Mouse (Mus musculus): ENCODE measurements around the gene Atl2. TPM values are rescaled to one million over a fixed set of nuclear protein-coding genes. Genes with fewer than 3 reads are reported as not detected.

The Atl2 gene
- polyA plus RNA-seq, 1 experiment from 2014 or later = 29.7 TPM

DNA sequence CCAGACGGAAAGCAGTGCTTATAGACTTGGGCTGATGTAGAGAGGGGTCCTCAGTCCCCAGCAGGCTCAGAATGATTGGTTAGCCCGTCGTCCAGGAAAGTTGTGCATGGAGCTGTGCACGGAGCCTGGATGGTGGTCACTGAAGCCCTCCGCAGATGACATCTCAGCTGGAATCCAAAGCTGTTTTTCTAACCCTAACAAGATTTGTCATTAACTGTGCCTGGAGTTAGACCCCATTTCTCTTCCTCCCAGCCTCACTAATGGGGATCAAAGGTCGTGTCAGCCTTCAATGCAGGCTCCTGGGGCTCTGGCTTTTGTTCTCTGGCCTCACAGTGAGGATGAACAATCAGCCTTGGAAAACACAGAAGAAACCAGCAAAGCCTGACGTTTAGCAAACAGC lies 77.9 kb downstream of the Atl2 start:
- Histone ChIP-seq H3K27me3 (no peaks in the 10 kb centered on the region), H3K36me3 (replicated peaks) (no peaks in the 10 kb centered on the region), H3K9me3 (replicated peaks) (no peaks in the 10 kb centered on the region), H3K4me2 (no peak overlapping the region), H3K27ac (replicated peaks) (no peak overlapping the region), H3K9ac (no peak overlapping the region), H3K4me3 (replicated peaks) (no peak overlapping the region), H3K4me1 (replicated peaks) (no peaks in the 10 kb centered on the region)
- 41% methylated on average over 7 of the region's 7 CpGs for WGBS (ENCODE audit: insufficient replicate concordance)
- no peak for ATAC-seq (ENCODE audit: insufficient read depth)

DNA sequence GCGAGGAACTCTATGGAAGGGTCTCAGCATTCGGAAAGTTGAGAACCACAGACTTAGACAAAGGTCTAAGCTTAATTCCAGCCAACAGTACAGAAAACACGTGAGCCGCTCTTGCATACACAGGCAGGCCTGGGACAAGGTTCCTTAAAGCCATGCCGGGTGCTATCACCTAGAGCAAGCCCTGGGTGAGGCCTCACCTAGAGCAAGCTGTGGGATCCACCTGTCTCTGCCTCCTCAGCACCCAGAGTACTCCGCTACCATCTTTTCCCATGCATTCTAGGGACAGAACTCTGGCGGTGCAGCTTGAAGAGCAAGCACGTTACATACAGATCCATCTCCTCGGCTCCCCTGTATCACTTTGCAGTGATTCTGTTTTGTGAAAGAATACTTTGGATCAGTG lies 78.4 kb downstream of the Atl2 start:
- H3K27me3 ChIP-seq = no peaks in the 10 kb centered on the region
- no peak for ATAC-seq (ENCODE audit: insufficient read depth)
- H3K4me3 ChIP-seq (replicated peaks) = no peak overlapping the region
- WGBS (ENCODE audit: insufficient replicate concordance) = 72% methylated on average over 9 of the region's 9 CpGs
- no peak overlapping the region for H3K4me2 ChIP-seq
- H3K4me1 ChIP-seq (replicated peaks) = no peaks in the 10 kb centered on the region
- no peak overlapping the region for H3K9ac ChIP-seq
- H3K36me3 ChIP-seq (replicated peaks) = no peaks in the 10 kb centered on the region
- H3K27ac ChIP-seq (replicated peaks) = no peak overlapping the region
- H3K9me3 ChIP-seq (replicated peaks) = no peaks in the 10 kb centered on the region

DNA sequence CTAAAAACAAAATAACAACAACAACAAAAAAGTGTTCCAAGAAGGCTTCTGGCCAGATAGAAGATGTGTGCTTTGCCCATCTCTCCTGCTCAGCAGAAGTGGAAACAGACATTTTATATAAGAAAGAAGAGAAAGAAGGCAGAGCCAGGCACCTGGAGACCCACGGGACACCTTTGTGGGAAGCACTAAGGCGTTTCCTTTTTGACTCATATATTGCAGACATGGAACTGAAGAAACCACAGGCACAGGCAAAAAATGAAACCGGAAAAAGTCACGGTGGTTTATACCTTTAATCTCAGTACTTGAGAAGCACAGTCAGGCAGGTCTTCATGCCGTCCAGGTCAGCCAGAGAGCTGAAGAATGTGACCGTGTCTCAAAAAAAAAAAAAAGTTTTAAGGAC lies 79.0 kb downstream of the Atl2 start:
- Histone ChIP-seq H3K4me1 (replicated peaks) (no peaks in the 10 kb centered on the region), H3K27ac (replicated peaks) (no peak overlapping the region), H3K4me3 (replicated peaks) (no peak overlapping the region), H3K9me3 (replicated peaks) (no peaks in the 10 kb centered on the region), H3K36me3 (replicated peaks) (no peaks in the 10 kb centered on the region), H3K9ac (no peak overlapping the region), H3K4me2 (no peak overlapping the region), H3K27me3 (no peaks in the 10 kb centered on the region)
- WGBS (ENCODE audit: insufficient replicate concordance) = 47% methylated on average over 6 of the region's 6 CpGs
- ATAC-seq (ENCODE audit: insufficient read depth) = no peak

DNA sequence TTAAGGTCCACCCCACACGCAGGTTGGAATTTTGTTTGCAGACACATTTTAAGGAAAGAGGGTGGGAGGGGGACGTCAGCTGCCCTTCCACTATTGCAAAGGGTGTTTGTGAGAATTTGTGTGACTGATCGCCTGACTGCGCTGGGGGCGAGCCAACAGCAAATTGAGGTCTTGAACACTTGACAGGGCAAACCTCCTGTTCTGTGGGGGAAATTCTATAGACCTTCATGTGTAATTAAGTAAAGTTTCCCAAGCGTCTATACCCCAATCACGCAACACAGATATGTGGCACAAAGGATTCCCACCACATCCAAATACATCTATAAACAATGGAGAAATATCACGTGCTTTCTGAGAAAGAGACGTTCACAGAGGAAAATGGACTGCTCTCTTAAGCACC lies 85.5 kb downstream of the Atl2 start:
- H3K27me3 ChIP-seq = no peaks in the 10 kb centered on the region
- no peaks in the 10 kb centered on the region for H3K36me3 ChIP-seq (replicated peaks)
- no peaks in the 10 kb centered on the region for H3K9me3 ChIP-seq (replicated peaks)
- H3K27ac ChIP-seq (replicated peaks) = no peak overlapping the region
- no peak overlapping the region for H3K4me3 ChIP-seq (replicated peaks)
- no peak overlapping the region for H3K9ac ChIP-seq
- 76% methylated on average over 9 of the region's 9 CpGs for WGBS (ENCODE audit: insufficient replicate concordance)
- H3K4me2 ChIP-seq = no peak overlapping the region
- H3K4me1 ChIP-seq (replicated peaks) = no peaks in the 10 kb centered on the region
- no peak for ATAC-seq (ENCODE audit: insufficient read depth)

DNA sequence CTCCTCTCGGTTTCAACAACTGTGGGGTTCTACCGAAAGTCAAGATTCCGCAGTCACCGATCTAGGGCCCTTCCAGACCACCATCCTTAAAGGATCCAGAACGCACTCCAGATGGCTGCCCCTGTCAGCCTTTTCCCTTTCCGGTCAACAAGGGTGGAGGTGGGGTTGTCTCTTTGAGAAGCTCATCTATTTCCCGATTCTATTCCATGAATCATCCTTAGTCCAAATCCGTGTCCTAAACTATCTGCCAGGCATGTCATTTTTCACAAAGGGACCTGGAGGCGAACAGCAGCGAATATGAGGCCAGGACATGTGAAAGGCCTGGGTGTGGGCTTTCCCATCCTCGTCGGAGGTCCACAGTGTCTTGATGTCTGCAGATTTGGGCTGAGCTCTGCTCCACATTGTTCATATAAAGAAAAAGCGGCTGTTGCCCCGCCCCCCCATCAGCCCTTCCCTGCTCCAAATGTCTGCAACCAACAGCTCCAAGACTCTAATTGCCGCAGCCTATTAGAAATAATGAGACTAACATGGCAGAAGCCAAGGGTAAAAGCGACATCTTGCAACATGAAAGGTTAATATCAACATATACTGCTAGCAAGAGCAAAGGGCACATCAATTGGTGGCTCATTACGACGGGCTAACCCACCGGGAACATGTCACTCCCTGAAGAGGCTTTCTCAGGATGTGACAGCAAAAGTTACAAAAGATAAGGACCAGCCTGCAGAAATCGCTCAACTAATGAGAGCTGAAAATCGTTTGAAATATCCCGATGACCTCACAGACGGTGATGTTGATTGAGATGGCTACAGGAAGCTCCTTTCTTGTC lies 86.2 kb downstream of the Atl2 start:
- Histone ChIP-seq H3K9me3 (replicated peaks) (no peaks in the 10 kb centered on the region), H3K27me3 (no peaks in the 10 kb centered on the region), H3K9ac (no peak overlapping the region), H3K36me3 (replicated peaks) (no peaks in the 10 kb centered on the region), H3K4me3 (replicated peaks) (no peak overlapping the region), H3K4me1 (replicated peaks) (no peaks in the 10 kb centered on the region), H3K4me2 (no peak overlapping the region), H3K27ac (replicated peaks) (no peak overlapping the region)
- no peak for ATAC-seq (ENCODE audit: insufficient read depth)
- 68% methylated on average over 23 of the region's 23 CpGs for WGBS (ENCODE audit: insufficient replicate concordance)

DNA sequence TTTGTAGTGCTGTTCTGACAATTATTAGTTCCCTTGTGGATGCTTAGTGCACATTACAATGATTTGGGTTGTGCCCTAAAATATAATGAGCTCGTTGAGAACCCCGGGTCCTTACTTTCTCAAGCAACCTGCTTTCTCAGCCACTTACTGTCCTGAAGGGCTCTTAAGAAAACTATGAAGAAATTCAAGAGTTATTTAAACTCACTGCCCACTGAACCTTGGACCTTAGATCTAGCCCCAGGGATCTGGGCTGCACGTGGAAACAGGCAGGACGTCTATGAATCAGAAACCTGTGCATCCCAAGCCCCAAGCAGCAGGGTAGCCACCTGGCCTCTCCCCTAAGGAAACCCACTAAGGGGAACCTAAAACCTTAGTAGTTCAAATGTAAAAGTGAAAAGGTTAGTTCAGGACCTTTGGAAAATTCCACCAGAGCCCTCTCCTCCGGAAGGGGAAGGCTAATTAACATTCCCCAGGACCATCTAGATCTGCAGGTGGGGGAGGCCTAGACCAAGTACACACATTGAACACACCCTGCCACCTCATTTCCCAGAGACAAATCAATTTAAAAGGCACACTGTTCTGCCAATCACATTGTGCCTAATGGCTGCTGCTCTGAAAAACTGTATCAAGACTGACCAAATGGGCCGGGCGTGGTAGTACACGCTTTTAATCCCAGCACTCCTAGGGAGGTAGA lies 88.5 kb downstream of the Atl2 start:
- no peak for ATAC-seq (ENCODE audit: insufficient read depth)
- WGBS (ENCODE audit: insufficient replicate concordance) = 70% methylated on average over 8 of the region's 8 CpGs
- H3K4me3 ChIP-seq (replicated peaks) = no peak overlapping the region
- H3K4me1 ChIP-seq (replicated peaks) = no peaks in the 10 kb centered on the region
- no peak overlapping the region for H3K9ac ChIP-seq
- no peak overlapping the region for H3K4me2 ChIP-seq
- H3K36me3 ChIP-seq (replicated peaks) = no peaks in the 10 kb centered on the region
- no peak overlapping the region for H3K27ac ChIP-seq (replicated peaks)
- H3K27me3 ChIP-seq = no peaks in the 10 kb centered on the region
- no peaks in the 10 kb centered on the region for H3K9me3 ChIP-seq (replicated peaks)

DNA sequence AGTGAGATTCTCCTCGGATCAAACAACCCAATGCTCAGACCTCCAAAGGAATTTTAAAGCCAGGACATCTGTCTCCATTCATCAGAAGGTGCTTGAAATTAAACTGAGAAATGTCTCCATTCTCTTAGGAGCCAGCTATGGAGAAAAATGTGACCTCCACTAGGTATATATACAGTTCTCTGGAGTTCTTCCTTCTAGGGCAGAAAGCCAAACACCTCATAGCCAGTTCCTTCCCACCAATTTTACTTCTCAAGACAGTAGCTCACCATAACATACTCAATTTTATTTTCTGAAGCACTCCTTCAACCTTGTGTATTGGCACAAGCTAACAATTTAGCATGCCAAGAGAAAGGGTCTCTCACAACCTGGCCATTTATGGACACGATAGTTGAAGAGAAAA lies 91.2 kb downstream of the Atl2 start:
- WGBS (ENCODE audit: insufficient replicate concordance) = 43% methylated on average over 2 of the region's 2 CpGs
- H3K9ac ChIP-seq = no peak overlapping the region
- no peak overlapping the region for H3K4me3 ChIP-seq (replicated peaks)
- H3K9me3 ChIP-seq (replicated peaks) = no peaks in the 10 kb centered on the region
- H3K4me1 ChIP-seq (replicated peaks) = no peaks in the 10 kb centered on the region
- no peak for ATAC-seq (ENCODE audit: insufficient read depth)
- H3K4me2 ChIP-seq = no peak overlapping the region
- H3K36me3 ChIP-seq (replicated peaks) = no peaks in the 10 kb centered on the region
- H3K27me3 ChIP-seq = no peaks in the 10 kb centered on the region
- no peak overlapping the region for H3K27ac ChIP-seq (replicated peaks)

DNA sequence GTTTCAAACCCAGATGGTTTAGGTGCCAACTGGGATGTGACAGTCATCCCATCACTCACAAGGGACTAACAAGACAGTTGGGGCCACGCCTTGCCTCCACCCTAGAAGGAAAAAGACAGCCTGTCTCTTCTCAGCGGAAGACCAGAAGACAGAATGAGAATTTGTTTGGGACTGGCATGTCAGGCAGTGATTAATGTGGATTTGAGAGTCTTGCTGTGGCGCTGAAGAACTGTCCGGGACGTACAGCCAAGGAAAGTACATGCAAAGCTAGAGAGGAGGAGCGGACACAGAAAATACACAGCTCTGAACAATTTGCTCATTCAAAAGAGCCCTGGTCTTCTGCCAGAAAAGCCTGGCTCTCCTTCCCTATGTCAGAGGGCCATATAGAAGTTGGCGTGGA lies 93.9 kb downstream of the Atl2 start:
- no peak overlapping the region for H3K9ac ChIP-seq
- no peaks in the 10 kb centered on the region for H3K36me3 ChIP-seq (replicated peaks)
- no peak overlapping the region for H3K4me2 ChIP-seq
- H3K4me1 ChIP-seq (replicated peaks) = no peaks in the 10 kb centered on the region
- no peak for ATAC-seq (ENCODE audit: insufficient read depth)
- no peaks in the 10 kb centered on the region for H3K27me3 ChIP-seq
- 63% methylated on average over 7 of the region's 7 CpGs for WGBS (ENCODE audit: insufficient replicate concordance)
- no peaks in the 10 kb centered on the region for H3K9me3 ChIP-seq (replicated peaks)
- H3K27ac ChIP-seq (replicated peaks) = no peak overlapping the region
- no peak overlapping the region for H3K4me3 ChIP-seq (replicated peaks)

DNA sequence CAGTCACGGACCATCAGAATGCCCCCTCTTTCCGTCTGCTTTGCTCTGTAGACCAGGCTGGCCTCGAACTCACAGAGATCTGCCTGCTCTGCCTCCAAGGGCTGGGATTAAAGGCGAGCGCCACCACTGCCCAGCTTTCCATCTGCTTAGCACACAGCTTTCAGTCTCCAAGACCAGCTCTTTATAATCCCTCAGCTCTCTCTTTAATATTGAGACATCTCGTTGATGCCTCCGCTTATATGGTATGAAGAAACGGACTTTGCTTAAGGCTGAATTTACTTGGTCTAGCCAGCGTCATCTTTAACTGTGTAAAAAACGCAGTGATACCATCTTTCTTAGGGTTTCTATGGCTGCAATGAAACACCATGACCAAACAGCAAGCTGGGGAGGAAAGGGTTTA lies 97.1 kb downstream of the Atl2 start:
- no peak for ATAC-seq (ENCODE audit: insufficient read depth)
- no peaks in the 10 kb centered on the region for H3K4me1 ChIP-seq (replicated peaks)
- no peak overlapping the region for H3K4me2 ChIP-seq
- no peak overlapping the region for H3K27ac ChIP-seq (replicated peaks)
- H3K36me3 ChIP-seq (replicated peaks) = no peaks in the 10 kb centered on the region
- H3K4me3 ChIP-seq (replicated peaks) = no peak overlapping the region
- no peaks in the 10 kb centered on the region for H3K9me3 ChIP-seq (replicated peaks)
- H3K9ac ChIP-seq = no peak overlapping the region
- 81% methylated on average over 10 of the region's 10 CpGs for WGBS (ENCODE audit: insufficient replicate concordance)
- no peaks in the 10 kb centered on the region for H3K27me3 ChIP-seq
